Mouse (Mus musculus) right cerebral cortex, adult 2 months (tissue): ENCODE data around the gene Dock8.

Experiments used
- DNase-seq, 2 experiments: peaks; one replicate each; pipeline ENCODE4 v3.0.0; 2021 to 2022; ENCODE audit warnings: low spot score in 2 of 2

The Dock8 gene

DNA sequence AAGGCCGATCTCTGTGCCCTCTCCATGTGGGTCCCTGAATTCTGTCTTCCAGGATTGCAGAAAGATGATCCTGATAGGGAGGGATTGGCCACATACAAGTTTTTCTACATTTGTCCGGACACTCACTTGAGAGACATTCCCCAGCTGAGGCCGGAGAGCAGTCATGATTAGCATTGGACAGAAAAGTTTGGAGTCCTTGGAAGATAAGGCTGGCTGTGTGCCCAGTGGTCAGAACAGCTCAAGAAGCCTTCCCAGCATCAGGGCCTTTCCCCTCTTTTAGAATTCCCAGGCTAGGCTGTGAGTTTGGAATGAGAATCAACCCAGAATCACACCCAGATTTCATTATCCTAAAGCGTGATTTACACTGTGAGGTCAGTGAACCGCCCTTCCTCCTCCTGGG is 187.0 kb downstream of the Dock8 start:
- DNase-seq: no peak

DNA sequence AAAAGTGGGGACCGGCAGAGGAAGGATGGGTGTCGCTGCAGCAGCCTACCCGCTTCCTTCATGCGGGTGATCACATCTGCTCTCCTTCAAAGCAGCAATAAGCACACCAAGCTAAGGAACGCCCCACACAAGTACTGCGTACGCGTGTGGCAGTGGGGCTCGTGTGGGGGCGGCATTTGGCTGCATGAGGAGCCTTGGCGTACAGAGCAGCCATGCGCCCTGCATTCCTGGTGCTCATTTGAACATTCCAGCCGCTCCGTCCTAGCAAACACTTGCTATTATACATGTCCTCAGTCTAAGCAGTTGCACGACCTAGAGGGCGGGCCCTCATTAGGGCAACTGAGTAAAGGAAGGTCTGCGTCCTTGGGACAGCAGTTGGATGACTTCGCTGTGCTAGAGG is 188.3 kb downstream of the Dock8 start:
- no peak for DNase-seq

DNA sequence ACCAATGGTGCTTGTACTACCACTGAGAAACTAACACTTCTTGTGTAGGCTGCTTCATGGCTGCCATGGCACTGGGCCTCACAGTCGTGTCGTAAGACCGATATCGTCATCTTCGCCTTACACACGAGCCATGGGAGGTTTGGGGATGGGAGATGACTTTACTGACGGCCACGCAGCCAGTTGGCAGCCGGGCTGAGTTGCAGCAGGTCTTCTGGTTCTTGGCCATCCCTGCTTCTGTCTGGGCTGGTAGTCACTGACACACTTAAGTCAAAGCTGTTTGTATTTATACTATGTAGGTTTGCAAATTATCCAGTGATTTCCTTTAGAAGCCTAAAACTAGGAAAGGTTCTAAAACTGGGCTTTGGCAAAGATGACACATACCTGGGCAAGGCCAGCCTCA is 194.4 kb downstream of the Dock8 start:
- no peak for DNase-seq

DNA sequence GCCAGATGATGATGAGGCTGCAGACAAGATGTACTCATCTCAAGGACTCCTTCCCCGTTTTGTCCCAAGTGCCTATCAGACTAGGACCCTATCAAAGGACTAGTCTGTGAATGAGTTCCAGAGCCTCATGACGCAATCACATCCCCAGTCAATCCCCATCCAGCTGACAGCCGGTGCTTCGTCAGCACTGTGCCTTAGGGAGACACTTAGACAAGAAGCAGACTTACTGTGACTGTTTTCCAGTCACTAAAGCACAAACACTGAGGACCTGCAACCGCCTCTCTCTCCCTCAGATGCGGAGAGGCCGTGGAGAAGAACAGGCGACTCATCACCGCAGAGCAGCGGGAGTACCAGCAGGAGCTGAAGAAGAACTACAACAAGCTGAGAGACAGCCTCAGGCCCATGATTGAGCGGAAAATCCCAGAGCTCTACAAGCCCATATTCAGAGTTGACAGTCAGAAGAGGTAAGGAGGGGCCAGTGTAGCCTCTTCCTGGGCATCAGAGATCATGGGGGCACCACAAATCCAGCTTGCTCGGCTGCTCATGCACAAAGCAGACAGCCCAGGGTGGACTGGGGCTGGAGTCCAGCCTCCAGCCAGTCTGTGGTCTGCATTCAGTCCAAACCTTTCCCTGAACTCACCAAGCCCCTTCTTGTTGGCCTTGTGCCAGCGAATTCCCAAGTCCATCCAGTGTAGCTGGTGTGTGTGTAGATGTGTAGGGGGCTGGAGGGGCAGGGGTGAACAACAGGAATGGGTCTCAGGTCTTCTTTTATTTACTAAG is 200.9 kb downstream of the Dock8 start:
- DNase-seq: no peak

DNA sequence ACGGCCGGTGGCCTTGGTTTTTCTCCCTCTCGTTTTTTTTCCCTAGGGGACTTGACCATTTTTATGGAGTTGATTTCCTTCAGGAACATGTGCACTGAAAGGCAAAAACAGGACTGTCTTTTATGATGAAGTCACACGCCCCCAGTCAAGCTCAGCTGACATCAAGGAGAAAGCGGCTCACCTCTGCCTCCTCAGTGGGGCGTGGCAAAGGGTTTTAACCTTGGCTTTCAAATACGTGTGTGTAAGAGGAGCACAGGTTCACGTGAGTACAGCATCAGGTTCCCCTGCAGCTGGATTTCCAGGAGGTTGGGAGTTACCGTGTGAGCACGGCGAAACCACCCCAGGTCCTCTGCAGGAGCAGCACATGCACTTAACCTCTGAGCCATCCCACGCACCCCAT is 203.7 kb downstream of the Dock8 start:
- DNase-seq: no peak

DNA sequence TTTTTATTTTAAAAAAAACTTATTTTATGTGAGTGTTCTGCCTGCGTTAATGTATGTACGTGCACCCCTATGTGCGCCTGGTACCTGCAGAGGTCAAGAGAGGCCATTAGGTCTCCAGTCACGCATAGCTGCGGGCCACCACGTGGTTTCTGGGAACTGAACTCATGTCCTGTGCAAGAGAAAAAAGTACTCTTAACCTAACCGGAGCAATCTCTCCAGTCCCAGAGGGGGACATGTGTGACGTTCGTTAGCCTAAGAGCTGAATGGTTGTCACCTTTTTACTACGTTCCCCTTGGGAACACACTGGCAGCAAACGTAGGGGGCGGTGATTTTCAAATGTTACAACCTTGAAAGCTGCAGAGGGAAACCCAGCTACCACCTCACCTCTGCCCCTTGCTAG is 207.6 kb downstream of the Dock8 start:
- no peak for DNase-seq

DNA sequence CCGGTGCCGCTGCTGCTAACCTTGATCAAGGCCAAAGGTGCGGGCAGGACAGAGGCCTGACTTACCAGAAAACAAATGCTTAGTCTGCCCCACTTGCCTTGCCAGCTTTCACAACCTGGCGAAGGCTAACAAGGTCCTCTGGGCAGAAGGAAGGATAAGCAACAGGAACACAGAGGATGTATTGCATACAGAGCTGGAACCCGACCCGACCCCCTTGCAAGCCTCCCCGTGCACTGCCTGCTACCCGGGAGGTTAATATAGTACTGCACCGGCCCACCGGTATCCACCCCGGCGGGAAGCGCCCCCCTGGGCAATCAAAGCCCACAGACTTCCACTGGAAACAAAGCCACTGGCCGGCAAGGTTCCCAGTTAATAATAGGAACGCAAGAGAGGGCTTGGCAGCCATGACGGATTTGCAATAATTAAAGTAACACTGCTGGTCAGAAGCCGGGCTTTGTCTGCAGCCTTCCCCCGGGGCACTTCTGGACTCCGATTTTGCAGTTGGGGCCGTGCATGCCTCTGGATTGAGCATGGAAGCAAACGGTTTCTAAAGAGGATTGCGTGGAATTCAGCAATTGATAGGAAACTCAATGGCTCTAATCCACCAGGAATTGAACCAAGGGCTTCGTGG is 208.5 kb downstream of the Dock8 start:
- DNase-seq: no peak

DNA sequence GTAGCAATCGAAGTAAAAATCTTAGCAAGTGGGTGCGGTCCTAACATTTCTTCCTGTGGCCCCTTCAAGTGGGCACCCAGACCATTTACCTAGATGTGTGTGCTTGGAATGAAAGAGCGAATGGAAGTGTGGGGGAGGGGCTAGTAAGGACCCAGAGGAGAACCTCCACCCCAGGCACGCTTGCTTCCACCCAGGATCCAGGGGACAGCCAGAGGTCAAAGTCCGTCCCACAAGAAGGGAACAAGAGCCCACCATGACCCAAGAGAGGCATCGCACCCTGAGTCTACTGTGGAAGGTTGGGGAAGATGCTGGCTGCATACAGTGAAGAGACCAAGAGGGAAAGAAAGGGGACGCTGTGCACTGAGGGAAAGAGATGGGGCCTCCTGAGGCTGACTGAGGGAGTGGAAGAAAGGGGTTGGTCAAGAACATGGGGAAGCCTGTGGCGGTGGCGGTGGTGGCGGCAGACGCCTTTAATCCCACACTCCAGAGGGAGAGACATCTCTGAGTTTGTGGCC is 209.3 kb downstream of the Dock8 start:
- no peak for DNase-seq

DNA sequence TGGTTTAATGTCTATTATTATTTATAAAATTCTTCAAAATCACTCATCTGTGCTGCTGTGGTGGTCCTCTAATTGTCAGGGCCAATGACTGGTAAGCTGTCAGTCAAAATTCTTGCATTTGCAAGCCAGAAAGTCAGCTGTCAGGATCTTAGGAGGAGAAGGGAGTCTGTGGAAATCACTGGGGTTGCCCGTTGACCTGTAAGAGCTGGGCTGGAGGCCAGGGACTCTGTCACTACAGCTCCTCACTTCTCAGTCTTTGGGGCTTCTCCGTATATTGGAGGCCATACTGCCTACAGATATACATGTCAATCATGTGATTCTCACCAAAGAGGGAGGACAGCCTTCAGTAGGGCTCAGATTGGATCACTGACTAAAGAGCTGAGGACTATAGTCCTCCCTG is 221.3 kb downstream of the Dock8 start:
- DNase-seq: no peak

DNA sequence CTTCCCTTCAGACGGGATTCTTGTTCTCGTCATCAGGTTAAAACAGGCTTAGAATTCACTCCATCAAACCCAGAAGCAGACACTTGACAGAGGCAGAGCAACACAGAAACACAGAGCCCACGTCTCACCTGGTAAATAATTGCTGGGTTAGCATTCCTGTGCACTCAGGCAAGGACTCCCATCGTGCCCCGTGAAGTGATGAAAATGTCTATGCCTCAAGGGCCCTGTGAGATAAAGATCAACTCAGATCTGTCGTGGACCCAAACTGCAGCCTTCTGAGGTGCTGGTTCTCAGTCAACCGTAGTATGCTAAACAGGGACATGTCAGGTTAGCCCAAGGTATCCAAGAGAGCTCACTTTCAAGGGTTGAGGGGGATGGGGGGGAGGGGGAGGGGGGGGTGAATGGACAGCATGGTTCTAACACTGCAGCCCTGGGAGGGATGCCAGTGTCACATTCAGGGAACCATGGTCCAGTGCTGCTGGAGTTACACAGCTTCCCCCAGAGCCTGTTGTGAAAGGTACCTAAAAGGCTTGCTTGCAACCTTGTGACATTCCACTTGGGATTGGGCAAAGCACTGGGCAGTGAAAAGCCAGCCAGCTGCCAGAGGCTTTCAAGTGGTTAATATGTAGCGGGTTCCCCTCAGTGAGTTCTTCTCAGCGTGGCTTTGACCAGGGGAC is 222.8 kb downstream of the Dock8 start:
- no peak for DNase-seq

DNA sequence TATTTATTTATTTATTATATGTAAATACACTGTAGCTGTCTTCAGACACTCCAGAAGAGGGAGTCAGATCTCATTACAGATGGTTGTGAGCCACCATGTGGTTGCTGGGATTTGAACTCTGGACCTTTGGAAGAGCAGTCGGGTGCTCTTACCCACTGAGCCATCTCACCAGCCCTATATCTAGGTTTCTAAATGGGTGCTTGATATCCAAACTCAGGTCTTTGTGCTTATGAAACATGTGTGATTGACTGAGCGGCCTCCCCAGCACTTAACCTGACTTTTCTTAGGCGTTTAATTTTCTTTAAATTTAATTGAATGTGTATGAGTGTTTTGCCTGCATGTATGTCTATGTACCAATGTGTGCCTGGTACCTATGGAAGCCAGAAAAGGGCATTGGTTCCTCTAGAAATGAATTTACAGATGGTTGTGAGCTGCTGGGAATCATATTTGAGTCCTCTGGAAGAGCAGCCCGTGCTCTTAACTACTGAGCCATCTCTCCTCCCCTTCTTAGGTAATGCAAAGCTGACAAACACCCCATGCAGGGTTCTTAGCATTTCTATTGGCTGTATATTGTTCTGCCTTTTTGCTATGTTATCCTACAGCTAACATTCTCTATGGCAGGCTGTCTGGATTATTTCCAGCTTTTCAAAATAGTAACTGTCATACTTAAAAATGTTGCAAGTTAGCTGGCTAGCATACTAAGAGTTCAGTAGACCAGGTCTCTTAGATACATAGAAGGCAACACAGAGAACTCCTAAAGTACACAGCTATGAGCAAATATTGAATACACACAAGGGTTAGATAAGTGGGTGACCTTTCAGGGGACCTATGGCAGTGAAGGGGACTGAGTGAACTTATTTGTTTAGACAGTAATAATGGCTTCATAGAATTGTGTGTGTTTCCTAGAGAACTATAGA is 231.0 kb downstream of the Dock8 start:
- no peak for DNase-seq

DNA sequence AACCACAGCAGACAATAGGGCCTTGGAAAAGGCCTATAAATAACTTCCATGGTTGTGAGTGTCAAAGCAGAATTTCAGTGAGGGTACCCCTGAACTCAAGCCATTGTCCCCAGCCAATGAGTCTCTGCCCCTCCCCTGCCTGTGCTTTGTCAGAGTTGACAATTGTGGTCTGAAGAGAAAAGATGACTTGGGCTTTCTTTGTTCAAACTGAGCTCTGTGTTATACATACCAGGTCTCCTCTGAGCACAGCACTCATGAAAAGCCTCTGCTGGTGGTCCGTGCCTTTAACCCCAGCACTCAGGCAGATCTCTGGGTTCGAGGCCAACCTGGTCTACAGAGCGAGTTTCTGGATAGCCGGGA is 231.6 kb downstream of the Dock8 start:
- DNase-seq: no peak

DNA sequence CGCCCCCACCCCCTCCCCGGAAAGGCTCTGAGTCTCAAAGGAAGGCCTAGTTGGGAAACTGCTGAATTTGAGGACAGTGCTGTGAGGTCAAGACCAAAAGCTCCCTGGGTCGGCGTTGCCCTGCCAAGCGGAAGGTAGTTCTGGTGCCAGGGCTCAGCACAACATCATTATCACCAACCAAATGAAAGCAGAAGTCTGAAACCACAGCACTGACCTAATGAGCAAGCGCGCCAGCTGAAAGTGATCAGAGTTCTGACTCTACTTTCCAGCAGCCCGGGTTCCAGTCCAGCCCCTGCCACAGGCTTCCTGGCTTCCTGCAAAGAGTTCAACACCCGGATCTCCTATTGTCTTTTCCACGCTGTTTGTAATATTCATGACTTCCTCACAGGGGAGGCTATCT is 232.7 kb downstream of the Dock8 start:
- no peak for DNase-seq

DNA sequence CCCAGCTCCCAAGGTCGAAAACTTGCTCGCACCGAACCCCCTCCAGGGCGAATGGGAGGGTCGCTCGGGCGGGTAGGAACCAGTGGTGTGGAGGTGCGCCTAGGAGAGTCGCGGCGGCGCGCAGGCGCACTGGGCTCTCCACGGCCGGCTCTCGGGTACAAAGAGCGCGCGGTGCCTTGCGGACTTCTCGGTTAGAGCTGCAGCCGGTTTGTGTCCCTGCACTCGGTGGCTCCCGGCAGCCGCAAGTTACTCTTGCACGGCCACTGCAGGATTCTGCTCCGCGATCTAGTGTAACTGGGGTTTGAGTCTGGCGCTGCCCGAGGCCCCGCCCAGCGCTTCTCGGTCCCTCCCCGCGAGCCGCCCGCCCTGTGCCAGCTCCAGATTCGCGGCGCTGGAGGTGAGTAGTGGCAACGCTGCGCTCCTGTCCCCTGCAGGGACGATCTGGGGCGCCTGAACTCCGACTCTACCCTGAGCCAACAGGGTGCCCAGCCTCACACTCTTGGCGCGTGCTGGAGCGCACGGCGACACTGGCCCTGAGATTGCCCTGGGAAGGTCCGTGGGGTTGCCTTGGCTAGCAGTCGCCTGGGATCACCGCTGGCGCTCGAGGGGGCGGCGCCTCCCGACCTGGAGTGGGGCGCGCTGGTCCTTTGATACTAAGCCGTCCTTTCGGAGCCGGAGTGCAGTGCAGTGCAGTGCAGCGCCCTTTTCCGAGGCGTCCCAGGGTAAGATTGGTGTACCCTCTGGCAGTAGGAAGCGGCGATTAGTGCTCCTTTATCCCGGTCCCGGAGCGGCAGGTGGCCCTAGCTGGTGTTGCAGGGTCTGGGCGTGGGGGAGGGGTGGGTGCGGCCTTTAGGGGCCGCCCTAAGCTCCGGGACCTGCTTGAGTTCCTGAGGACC is 237.5 kb downstream of the Dock8 start, which contains the start of gene Kank1:
TSS of gene Kank1 (plus strand) at position 380 of the 896 bp plus-strand sequence.
- DNase-seq: peak; percentile 57 to 63

DNA sequence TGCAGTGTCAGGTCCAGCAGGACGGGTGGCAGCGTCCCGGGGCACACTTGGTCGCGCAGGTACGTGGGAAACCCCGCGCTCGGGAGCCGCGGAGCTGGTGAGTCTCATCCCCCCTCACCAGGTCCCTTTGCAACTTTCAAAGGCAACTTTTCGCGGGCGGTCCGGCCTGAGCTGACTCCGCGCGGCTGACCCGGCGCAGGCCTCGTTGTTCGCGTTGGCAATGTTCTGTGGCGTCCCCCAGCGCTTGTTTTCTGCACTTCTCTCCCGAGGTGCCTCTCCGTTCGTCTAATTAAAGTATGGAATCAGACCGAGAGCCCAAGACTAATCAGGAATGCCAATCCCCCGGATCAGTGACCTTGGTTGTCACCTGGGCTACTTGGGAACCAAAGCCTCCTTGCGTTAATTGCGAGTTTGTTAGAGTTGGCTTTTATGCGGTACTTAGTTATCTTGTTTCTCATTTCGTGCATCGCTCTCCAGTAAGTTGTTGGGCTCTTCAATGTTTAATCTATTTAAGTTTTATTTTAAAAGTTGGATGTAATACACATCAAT is 238.2 kb downstream of the Dock8 start:
- DNase-seq: peak; percentile 10 to 17

DNA sequence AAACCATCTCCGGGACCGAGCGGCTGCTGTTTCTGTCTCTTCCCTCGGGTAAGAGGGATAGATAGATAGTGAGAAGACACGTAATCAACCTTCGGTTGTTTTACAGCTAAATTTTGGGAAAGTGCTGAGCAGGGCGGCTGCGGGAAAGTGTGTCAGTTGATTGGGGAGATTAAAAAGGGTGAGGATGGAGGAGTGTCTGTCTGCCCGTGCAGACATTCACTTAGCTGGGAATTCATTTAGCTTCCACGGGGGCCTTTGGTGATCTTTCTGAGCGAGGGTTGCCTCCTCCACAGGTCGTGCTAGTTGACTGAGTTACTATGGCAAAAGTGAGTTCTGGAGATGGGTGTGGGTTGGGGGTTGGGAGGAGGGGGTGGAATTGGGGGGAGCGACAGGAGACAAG is 238.8 kb downstream of the Dock8 start:
- no peak for DNase-seq

DNA sequence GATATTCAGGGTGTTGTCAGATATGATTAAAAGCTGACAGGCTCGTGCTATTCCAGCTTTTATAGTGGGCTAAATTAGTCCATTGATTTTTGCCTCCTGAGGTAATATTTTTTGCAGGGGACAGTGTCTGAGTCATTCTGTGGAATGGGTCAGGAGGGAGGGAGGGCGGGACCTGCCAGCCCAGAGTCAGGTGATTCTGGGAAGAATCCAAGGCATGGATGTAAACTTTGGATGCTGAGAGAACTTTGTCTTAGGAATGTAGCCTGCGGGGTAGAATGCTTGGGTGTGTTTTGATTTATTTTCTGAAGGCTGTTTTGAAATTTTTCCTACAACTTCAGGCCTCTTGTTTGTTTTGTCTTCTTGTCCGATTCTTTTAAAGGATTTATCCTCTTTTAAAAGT is 244.2 kb downstream of the Dock8 start:
- DNase-seq: no peak

DNA sequence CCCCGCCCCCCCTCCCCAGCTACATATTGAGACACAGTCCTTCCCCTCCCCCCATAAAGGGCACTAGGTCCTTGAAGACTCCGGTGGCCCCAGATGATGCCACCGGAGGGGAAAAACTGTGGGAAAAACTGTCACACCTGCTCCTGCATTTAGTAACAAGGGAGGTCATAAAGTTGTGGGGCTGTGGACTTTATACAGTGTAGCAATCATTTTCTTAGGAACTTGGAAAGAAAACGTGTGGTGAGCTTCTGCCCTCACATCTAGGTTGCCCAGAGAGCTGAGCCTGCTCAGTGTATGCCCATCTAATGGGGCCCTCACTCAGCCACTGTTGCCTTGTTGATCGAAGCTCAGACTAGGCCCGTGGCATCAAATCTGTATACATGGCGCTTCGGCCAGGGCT is 246.7 kb downstream of the Dock8 start:
- DNase-seq: no peak

DNA sequence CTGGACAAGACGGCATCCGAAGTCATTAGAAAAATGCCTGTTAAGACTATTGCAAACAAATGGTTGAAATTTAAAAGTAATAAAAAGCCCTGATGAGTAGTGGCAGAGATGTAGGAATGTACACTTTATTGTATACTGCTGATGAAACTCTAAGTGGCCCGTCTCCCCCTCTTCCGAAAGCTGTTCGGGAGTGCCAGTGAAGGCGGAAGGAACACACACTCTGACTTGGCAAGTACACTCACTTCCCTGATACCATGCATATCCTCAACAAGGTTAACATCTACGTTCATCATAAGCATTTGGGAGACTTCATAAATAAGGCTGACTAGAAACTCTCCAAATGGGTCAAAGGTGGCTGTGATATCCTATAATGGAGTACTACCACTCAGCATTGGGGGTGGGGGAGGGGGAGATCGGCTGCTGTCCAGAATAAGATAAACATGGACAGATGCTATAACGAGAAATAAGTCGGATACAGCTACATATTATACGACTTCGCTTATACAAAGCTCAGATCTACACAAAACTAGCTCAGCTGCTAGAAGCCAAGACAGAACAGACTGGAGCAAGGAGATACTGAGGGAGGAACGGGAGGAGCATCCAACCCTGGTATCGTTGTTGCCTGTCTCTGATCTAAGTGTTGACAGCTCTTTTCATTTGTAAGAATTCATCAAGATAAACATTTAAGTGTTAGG is 248.7 kb downstream of the Dock8 start:
- no peak for DNase-seq

DNA sequence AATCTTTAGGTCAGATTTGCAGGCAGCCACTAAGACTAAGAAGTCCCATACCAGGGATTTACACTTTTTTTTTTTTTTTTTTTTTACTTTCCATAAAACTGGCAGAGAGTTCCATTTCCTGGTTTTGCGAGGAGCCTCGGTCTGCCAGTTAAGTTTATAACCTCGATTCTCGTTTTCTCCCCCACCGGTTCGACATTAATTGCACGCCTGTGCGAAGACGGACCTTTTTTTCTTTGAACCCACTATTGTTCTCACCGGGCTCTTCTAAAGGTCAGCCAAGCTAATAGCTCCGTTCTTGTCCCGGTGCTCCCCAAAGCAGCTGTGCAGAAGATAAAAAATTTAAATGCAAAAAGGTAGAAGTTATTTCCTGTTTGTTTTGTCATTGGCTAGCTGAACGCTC is 249.9 kb downstream of the Dock8 start:
- no peak for DNase-seq
